30 mouse cellular contexts compared by ENCODE assay signal in genomic region chr15:89424621-89425020, GRCm38 (mm10). TPM values are rescaled to one million over a fixed set of nuclear protein-coding genes. Genes with fewer than 3 reads are reported as not detected.
DNase-seq lines count a peak whose midpoint lies in the region; TF ChIP-seq lines count a peak whose summit lies in the region.
"Had no signal": no experiment of that assay in that cellular context is flagged by ENCODE, and none has a peak within 500 bp of the region (broad histone marks: within the 10 kb centered on the region; RNA-seq: fewer than 3 reads in every experiment).

No protein-coding gene starts in this region.

- TF ChIP-seq CTCF in kidney, adult 2 months (conservative IDR thresholded peaks at IDR 0.05; ENCODE audit: insufficient read depth, insufficient read length, low read depth, low read length), result no peak

- peak overlapping the region; percentile 94 for H3K27ac ChIP-seq in heart, embryonic 10.5 days
- peak overlapping the region; percentile 26; the same call in 1 of the 2 replicates for H3K27ac ChIP-seq in kidney, adult 2 months (ENCODE audit: insufficient read depth, low read depth, low read length)
- H3K27ac ChIP-seq: kidney, embryonic 15.5 days; limb, embryonic 13.5 days; liver, embryonic 12.5 days; neural tube, embryonic 15.5 days; stomach, embryonic 15.5 days had no signal

- H3K27me3 ChIP-seq in heart, embryonic 10.5 days (ENCODE audit: insufficient read depth, poor library complexity, severe bottlenecking), result no peaks in the 10 kb centered on the region
- no peaks in the 10 kb centered on the region for H3K27me3 ChIP-seq in kidney, adult 2 months (replicated peaks; ENCODE audit: control insufficient read depth, insufficient read depth, low read length)
- H3K27me3 ChIP-seq: CH12.LX; kidney, embryonic 15.5 days; limb, embryonic 13.5 days; liver, embryonic 12.5 days; neural tube, embryonic 15.5 days; stomach, embryonic 15.5 days had no signal

- peaks cover 72% of the 10 kb centered on the region for H3K36me3 ChIP-seq in heart, embryonic 10.5 days
- no peaks in the 10 kb centered on the region; the same call in 1 of the 2 replicates for H3K36me3 ChIP-seq in kidney, adult 2 months (ENCODE audit: control insufficient read depth, insufficient read depth, low read length)

- TF ChIP-seq POLR2A in kidney, adult 2 months (IDR thresholded peaks at IDR 0.05; ENCODE audit: low read depth, low read length), result no peak

- DNase-seq in heart, embryonic 10.5 days (ENCODE audit: low spot score), result no peak
- no peak for DNase-seq in heart, postnatal 36 days
- no peak for DNase-seq in kidney, adult 2 months
- DNase-seq in kidney, adult 9 months, result no peak
- DNase-seq in R1 (ENCODE audit: low read depth, low spot score), result peak; percentile 51
- peak; percentile 22 for DNase-seq in testis, postnatal 10 days (ENCODE audit: low spot score)
- DNase-seq in cerebellum, adult 9-10 months, result no peak
- DNase-seq: adrenal gland, postnatal 14 days; B cell, adult 2 months; gastrocnemius, postnatal 25 days; layer of hippocampus, adult 9-11 months; lung, adult 18-20 months; lung, postnatal 10 days; right cerebral cortex, adult 18-20 months; right cerebral cortex, postnatal 4 days had no signal

- peak overlapping the region; percentile 63 for H3K4me3 ChIP-seq in heart, embryonic 10.5 days
- H3K4me3 ChIP-seq in kidney, adult 2 months (ENCODE audit: insufficient read depth, low read depth, low read length), result peak overlapping the region; percentile 26; the same call in 1 of the 2 replicates
- H3K4me3 ChIP-seq: hindbrain, embryonic 10.5 days; kidney, embryonic 15.5 days; limb, embryonic 13.5 days; neural tube, embryonic 15.5 days; stomach, embryonic 15.5 days had no signal

- peaks cover 50% of the 10 kb centered on the region for H3K4me1 ChIP-seq in heart, embryonic 10.5 days
- H3K4me1 ChIP-seq in kidney, adult 2 months (ENCODE audit: control insufficient read depth, insufficient read depth, low read length), result no peaks in the 10 kb centered on the region

- 79% methylated on average over 8 of the region's 8 CpGs for WGBS in heart, embryonic 10.5 days
- WGBS in kidney, adult 2 months, result 88% methylated on average over 8 of the region's 8 CpGs

- intact Hi-C loops in heart, postnatal 36 days (cut with DNase I), result loop anchor here (5.0 kb wide), 1 partner anchor 67 kb away; the partner anchor contains the start of genes Lmf2 and Ncaph2

- no peaks in the 10 kb centered on the region for H3K9me3 ChIP-seq in heart, embryonic 10.5 days
- H3K9me3 ChIP-seq: forebrain, embryonic 10.5 days; hindbrain, embryonic 10.5 days; kidney, embryonic 15.5 days; limb, embryonic 13.5 days; liver, embryonic 12.5 days; neural tube, embryonic 15.5 days; stomach, embryonic 15.5 days had no signal

RNA-seq across cellular contexts. Expression of gene Cpt1b, which starts 1.0 kb away (rescaled TPM):
- 73.9 and 147 TPM in 2 replicates for polyA plus RNA-seq in heart, embryonic 10.5 days (2016; fragmentation: Nextera tagmentation; extraction: Ambion mirVana)
- 100 to 1,000 TPM; 573 to 577 TPM for total RNA-seq in heart, postnatal 36 days (2021)
- 55.3 and 64.1 TPM in 2 replicates for polyA plus RNA-seq in kidney, adult 2 months (2012; rRNA removed)

RNA-seq across cellular contexts. Expression of gene C730034F03Rik, which starts 4.8 kb away (rescaled TPM):
- polyA plus RNA-seq in heart, embryonic 10.5 days (2016; fragmentation: Nextera tagmentation; extraction: Ambion mirVana), result 2.7 and 3.4 TPM in 2 replicates
- total RNA-seq in heart, postnatal 36 days (2021), result 1 to 10 TPM; 1.6 to 2.8 TPM
- polyA plus RNA-seq in kidney, adult 2 months (2012; rRNA removed), result 0.76 and 0.99 TPM in 2 replicates

RNA-seq across cellular contexts. Expression of gene Gm44502, which starts 4.9 kb away (rescaled TPM):
- polyA plus RNA-seq in heart, embryonic 10.5 days (2016; fragmentation: Nextera tagmentation; extraction: Ambion mirVana), result 0.38 and 0.58 TPM in 2 replicates
- 10 to 100 TPM; 14.5 to 17.8 TPM for total RNA-seq in heart, postnatal 36 days (2021)
- 1.1 and 1.5 TPM in 2 replicates for polyA plus RNA-seq in kidney, adult 2 months (2012; rRNA removed)
- total RNA-seq: gastrocnemius, postnatal 25 days had no signal
- polyA plus RNA-seq: embryonic facial prominence, embryonic 11.5 days; forebrain, embryonic 10.5 days; forebrain, embryonic 16.5 days; hindbrain, embryonic 10.5 days; intestine, embryonic 16.5 days; kidney, embryonic 15.5 days; limb, embryonic 13.5 days; liver, embryonic 12.5 days; midbrain, embryonic 11.5 days; neural tube, embryonic 15.5 days; stomach, embryonic 15.5 days; thymus, postnatal 0 days had no signal

RNA-seq across cellular contexts. Expression of gene Chkb, which starts 5.1 kb away (rescaled TPM):
- 64.7 and 64.8 TPM in 2 replicates for polyA plus RNA-seq in heart, embryonic 10.5 days (2016; fragmentation: Nextera tagmentation; extraction: Ambion mirVana)
- total RNA-seq in heart, postnatal 36 days (2021), result 10 to 100 TPM; 51.2 to 57.0 TPM
- polyA plus RNA-seq in kidney, adult 2 months (2012; rRNA removed), result 58.2 and 62.6 TPM in 2 replicates

RNA-seq across cellular contexts. Expression of gene Syce3, which starts 14.3 kb away (rescaled TPM):
- not detected in 2 replicates for polyA plus RNA-seq in heart, embryonic 10.5 days (2016; fragmentation: Nextera tagmentation; extraction: Ambion mirVana)
- not detected for total RNA-seq in heart, postnatal 36 days (2021)
- not detected in 2 replicates for polyA plus RNA-seq in kidney, adult 2 months (2012; rRNA removed)
- total RNA-seq: adrenal gland, postnatal 14 days; CH12.LX; gastrocnemius, postnatal 25 days; left cerebral cortex, adult 18-20 months had no signal
- polyA plus RNA-seq: embryonic facial prominence, embryonic 11.5 days; forebrain, embryonic 10.5 days; forebrain, embryonic 16.5 days; hindbrain, embryonic 10.5 days; hindbrain, embryonic 16.5 days; kidney, embryonic 15.5 days; limb, embryonic 13.5 days; liver, embryonic 12.5 days; midbrain, embryonic 11.5 days; neural tube, embryonic 15.5 days; stomach, embryonic 15.5 days; thymus, postnatal 0 days had no signal

Comparison
In these comparisons a context has a peak if more than half of its experiments do, and no peak if none do; other contexts are left out.
1. DNase-seq: peak in R1 (single experiment) and testis, postnatal 10 days (single experiment); none in heart, embryonic 10.5 days (single experiment), heart, postnatal 36 days (0 of 2), kidney, adult 2 months (single experiment), kidney, adult 9 months (single experiment) and cerebellum, adult 9-10 months (single experiment).